Mouse (Mus musculus): ENCODE results near the gene Arpc1b. TPM values are rescaled to one million over a fixed set of nuclear protein-coding genes. Genes with fewer than 3 reads are reported as not detected.
A peak's percentile ranks its signal among the peaks of the same experiment; 100 is the strongest.
"Not testable (repeated sequence)": the region's sequence is repeated elsewhere in the genome, so short reads cannot be mapped to it uniquely, and the experiment has no call there.

The Arpc1b gene
- polyA plus RNA-seq (2016; fragmentation: Nextera tagmentation; extraction: Ambion mirVana) = 131 and 151 TPM in 2 replicates

DNA sequence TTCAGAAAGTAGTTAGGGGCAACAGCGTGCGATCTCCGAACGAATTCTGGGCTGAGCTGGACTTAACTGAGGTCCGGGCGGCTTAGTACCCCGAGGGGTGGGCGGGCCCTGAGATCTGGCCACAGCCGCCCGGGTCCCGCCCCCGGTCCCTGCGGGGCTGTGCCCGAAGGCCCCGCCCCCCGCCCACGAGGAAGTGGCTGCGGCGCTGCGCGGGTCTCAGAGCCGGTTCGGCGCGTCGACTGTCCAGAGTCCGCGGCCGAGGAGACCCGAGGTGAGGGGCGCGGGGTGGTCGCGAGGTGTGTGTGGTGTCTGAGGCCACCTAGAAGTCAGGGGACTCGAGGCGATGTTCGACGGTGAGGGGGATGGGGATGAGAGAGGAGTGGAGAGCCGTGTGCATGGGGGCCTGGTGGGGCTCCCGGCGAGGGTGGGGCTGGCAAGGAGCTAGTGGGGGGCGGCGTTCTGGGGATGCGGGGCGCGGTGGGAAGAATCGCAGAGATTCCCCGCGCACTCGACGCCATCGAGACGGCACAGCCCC, at the start of gene Arpc1b:
TSS of gene Arpc1b (plus strand) at position 145 of the 535 bp plus-strand sequence.
- H3K27ac ChIP-seq = 0 out of 2 replicates have a peak within 1 kb of the TSS, but pooled peaks have one; percentile 41
- H3K4me3 ChIP-seq (replicated peaks) = peak within 1 kb of the TSS; percentile 64
- no peaks in the 10 kb centered on the region for H3K9me3 ChIP-seq
- H3K4me2 ChIP-seq = peak within 1 kb of the TSS; percentile 84
- WGBS = under 1% methylated on average over 43 of the region's 53 CpGs
- peaks cover 20% of the 10 kb centered on the region for H3K36me3 ChIP-seq
- H3K27me3 ChIP-seq = no peaks in the 10 kb centered on the region
- ATAC-seq (ENCODE audit: insufficient number of reproducible peaks, insufficient read depth, low FRiP score, low TSS enrichment, low read depth) = peak; percentile 63
- H3K4me1 ChIP-seq (replicated peaks) = peaks cover 26% of the 10 kb centered on the region
- H3K9ac ChIP-seq (replicated peaks) = peak within 1 kb of the TSS; percentile 69

DNA sequence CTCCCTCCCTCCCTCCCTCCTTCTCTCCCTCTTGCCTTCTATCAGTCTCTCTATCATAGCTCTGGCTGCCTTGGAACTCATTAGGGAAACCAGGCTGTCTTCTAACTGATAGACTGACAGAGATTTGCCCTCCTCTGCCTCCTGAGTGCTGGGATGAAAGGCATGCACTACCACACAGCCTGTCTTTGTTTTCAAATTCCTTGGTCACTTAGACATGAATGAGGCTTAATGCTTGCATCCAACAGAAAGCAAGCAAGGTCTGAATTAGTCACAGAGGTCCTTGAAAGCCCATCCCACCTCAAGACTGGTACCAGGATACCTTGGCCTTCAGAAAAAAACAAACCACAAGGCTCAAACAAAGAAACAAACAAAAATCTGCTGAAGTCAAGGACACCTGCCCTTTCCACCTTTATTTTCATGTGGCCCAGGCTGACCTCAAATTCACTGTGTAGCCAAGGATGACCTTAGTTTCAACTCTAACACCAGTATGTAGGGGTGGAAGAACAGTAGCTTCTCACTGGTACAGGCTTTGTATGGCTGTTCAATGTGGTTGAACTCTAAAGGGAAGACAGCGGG, 49.2 kb upstream of the Arpc1b start:
- Histone ChIP-seq H3K27me3 (no peaks in the 10 kb centered on the region; the same call in 1 of the 2 replicates), H3K27ac (no peak overlapping the region), H3K4me1 (replicated peaks) (no peaks in the 10 kb centered on the region), H3K36me3 (no peaks in the 10 kb centered on the region), H3K4me2 (no peak overlapping the region), H3K9ac (replicated peaks) (no peak overlapping the region), H3K4me3 (replicated peaks) (no peak overlapping the region), H3K9me3 (no peaks in the 10 kb centered on the region)
- 93% methylated on average over 1 of the region's 1 CpGs for WGBS
- no peak for ATAC-seq (ENCODE audit: insufficient number of reproducible peaks, insufficient read depth, low FRiP score, low TSS enrichment, low read depth)

DNA sequence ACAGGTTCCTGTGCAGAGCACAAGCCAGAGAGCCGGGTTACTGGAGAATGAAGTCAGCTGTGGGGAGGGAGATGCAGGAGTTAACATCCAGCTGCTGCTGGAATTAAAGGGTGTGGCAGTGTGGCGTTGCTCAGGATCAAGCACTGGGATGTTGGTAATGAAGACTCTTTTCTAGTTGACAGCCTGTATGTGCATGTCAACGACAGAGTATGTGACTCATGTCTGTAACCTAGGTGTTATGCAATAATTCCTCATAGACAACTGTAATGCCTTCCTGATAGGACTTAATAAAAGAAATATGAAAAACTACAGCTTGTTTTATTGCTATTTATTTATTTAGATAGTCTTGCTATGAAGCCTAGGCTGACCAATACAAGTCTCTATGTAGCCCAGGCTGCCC, 45.2 kb upstream of the Arpc1b start:
- 48% methylated on average over 3 of the region's 3 CpGs for WGBS
- Histone ChIP-seq H3K27me3 (no peaks in the 10 kb centered on the region; the same call in 1 of the 2 replicates), H3K4me2 (no peak overlapping the region), H3K4me3 (replicated peaks) (no peak overlapping the region), H3K4me1 (replicated peaks) (no peaks in the 10 kb centered on the region), H3K36me3 (no peaks in the 10 kb centered on the region), H3K27ac (no peak overlapping the region), H3K9me3 (no peaks in the 10 kb centered on the region), H3K9ac (replicated peaks) (no peak overlapping the region)
- no peak for ATAC-seq (ENCODE audit: insufficient number of reproducible peaks, insufficient read depth, low FRiP score, low TSS enrichment, low read depth)

DNA sequence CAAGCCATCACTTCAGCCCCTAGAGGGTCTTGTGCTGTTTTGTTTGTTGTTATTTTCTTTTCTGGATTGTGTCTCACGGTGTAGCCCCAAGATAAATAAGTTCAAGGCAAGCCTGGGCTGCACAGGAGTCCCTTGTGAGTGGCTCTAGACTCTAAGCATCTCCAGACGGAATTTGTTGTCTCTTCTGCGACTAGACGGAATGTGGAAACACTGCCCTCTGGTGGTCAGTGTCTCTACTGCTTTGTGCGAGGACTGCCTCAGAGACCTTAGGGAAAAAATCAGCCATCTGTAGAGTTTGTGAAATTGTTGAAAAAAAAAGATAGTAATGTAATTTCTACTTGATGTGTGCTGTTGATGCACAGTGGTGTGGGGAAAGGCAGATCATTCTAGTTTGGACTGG, 44.3 kb upstream of the Arpc1b start:
- Histone ChIP-seq H3K9ac (replicated peaks) (no peak overlapping the region), H3K4me3 (replicated peaks) (no peak overlapping the region), H3K27me3 (no peaks in the 10 kb centered on the region; the same call in 1 of the 2 replicates), H3K4me2 (no peak overlapping the region), H3K4me1 (replicated peaks) (no peaks in the 10 kb centered on the region), H3K27ac (no peak overlapping the region), H3K9me3 (no peaks in the 10 kb centered on the region), H3K36me3 (no peaks in the 10 kb centered on the region)
- no peak for ATAC-seq (ENCODE audit: insufficient number of reproducible peaks, insufficient read depth, low FRiP score, low TSS enrichment, low read depth)
- 1% methylated on average over 5 of the region's 5 CpGs for WGBS

DNA sequence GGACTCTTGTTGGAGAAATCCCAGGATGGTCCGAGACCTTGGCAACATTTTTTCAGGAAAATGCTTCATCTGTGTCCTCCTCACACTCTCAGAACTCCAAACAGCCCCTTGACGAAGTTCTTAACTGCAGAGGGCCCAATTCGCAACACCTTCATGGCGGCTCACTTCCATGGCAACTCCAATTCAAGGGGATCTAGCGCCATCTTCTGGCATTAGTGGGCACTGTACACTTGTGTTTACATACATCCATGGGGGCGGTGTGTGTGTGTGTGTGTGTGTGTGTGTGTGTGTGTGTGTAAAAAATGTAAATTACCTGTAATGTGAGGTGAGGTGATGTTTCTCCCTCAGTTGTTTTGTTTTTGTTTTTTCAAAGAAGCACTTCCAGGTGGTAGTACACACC, 42.7 kb upstream of the Arpc1b start:
- no peak overlapping the region for H3K9ac ChIP-seq (replicated peaks)
- no peaks in the 10 kb centered on the region for H3K4me1 ChIP-seq (replicated peaks)
- no peak overlapping the region for H3K27ac ChIP-seq
- ATAC-seq (ENCODE audit: insufficient number of reproducible peaks, insufficient read depth, low FRiP score, low TSS enrichment, low read depth) = no peak
- H3K4me3 ChIP-seq (replicated peaks) = no peak overlapping the region
- no peaks in the 10 kb centered on the region for H3K36me3 ChIP-seq
- 41% methylated on average over 6 of the region's 6 CpGs for WGBS
- H3K9me3 ChIP-seq = no peaks in the 10 kb centered on the region
- no peak overlapping the region for H3K4me2 ChIP-seq
- no peaks in the 10 kb centered on the region; the same call in 1 of the 2 replicates for H3K27me3 ChIP-seq

DNA sequence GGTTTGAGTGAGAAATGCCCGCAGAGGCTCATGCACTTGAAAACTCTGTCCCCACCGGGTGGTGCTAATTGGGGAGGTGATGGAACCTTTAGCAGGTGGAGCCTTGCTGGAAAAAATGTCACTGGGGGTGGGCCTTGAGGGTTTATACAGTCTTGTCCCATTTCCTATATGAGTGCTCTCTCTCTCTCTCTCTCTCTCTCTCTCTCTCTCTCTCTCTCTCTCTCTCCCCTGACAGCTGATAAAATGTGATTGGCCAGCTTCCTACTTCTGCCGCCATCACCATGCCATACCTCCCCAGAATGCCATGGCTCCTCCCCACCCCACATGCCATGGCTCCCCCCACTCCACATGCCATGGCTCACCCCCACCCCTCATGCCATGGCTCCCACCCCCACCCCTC, 38.9 kb upstream of the Arpc1b start:
- Histone ChIP-seq H3K27me3 (no peaks in the 10 kb centered on the region; the same call in 1 of the 2 replicates), H3K36me3 (no peaks in the 10 kb centered on the region), H3K9me3 (no peaks in the 10 kb centered on the region), H3K4me2 (no peak overlapping the region), H3K4me3 (replicated peaks) (no peak overlapping the region), H3K4me1 (replicated peaks) (no peaks in the 10 kb centered on the region), H3K9ac (replicated peaks) (no peak overlapping the region), H3K27ac (no peak overlapping the region)
- ATAC-seq (ENCODE audit: insufficient number of reproducible peaks, insufficient read depth, low FRiP score, low TSS enrichment, low read depth) = no peak
- 64% methylated on average over 3 of the region's 3 CpGs for WGBS

DNA sequence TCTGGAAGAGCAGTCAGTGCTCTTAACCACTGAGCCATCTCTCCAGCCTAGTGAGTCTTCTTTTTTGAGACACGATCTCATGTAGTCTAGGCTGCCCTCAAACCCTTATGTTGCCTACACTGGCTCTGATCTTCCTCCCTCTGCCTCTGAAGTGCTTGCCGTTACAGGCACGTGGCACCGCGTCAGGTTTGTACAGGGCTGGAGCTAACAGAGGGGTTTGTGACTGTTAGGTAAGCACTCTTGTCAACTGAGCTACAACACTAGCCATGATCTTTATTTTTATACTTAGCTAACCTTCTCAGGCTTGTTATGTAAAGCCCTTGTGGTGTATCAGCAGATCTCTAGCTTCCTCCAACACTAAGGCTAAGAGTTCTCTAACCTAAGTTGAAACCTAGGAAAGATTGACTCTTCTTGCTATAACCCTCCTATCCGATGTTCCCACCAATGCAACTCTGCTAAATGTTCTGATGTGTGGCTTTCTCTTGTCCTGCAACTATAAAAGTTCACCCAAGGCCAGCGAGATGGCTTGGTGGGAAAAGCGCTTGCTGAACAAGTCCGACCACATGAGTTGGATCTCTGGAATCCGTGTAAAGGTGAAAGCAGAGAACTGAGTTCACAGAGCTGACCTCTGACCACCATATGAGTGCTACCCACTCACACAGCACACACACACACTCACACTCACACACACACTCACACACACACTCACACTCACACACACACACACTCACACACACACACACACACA, 32.0 kb upstream of the Arpc1b start:
- Histone ChIP-seq H3K36me3 (0 out of 2 replicates have a peak, but pooled peaks cover 8% of the 10 kb centered on the region), H3K9ac (replicated peaks) (no peak overlapping the region), H3K27me3 (no peaks in the 10 kb centered on the region), H3K9me3 (no peaks in the 10 kb centered on the region), H3K4me2 (no peak overlapping the region), H3K27ac (no peak overlapping the region), H3K4me1 (replicated peaks) (peaks cover 9% of the 10 kb centered on the region; the same call in 1 of the 2 replicates), H3K4me3 (replicated peaks) (no peak overlapping the region)
- 92% methylated on average over 10 of the region's 10 CpGs for WGBS
- ATAC-seq (ENCODE audit: insufficient number of reproducible peaks, insufficient read depth, low FRiP score, low TSS enrichment, low read depth) = no peak

DNA sequence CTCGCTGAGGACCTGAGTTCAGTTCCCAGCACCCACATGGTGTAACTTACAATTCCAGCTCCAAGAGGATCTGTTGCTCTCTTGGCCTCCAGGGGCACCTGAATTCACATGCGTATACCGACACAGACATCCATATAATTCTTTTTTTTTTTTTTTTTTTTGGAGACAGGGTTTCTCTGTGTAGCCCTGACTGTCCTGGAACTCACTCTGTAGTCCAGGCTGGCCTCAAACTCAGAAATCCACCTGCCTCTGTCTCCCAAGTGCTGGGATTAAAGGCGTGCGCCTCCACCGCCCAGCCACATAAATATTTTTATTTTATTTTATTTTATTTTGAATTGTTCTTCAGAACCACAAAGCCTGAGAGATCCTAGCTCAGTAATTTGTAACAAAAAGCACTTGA, 30.8 kb upstream of the Arpc1b start:
- ATAC-seq (ENCODE audit: insufficient number of reproducible peaks, insufficient read depth, low FRiP score, low TSS enrichment, low read depth) = peak; percentile 21; the same call in 1 of the 2 replicates
- not testable (repeated sequence) for H3K27me3 ChIP-seq; H3K4me1 ChIP-seq (replicated peaks); H3K9me3 ChIP-seq
- H3K4me2 ChIP-seq = peak overlapping the region; percentile 87
- H3K9ac ChIP-seq (replicated peaks) = peak overlapping the region; percentile 52
- peaks cover 15% of the 10 kb centered on the region; the same call in 1 of the 2 replicates for H3K36me3 ChIP-seq
- WGBS = 55% methylated on average over 6 of the region's 6 CpGs
- H3K27ac ChIP-seq = peak overlapping the region; percentile 79; the same call in 1 of the 2 replicates
- peak overlapping the region; percentile 79 for H3K4me3 ChIP-seq (replicated peaks)

DNA sequence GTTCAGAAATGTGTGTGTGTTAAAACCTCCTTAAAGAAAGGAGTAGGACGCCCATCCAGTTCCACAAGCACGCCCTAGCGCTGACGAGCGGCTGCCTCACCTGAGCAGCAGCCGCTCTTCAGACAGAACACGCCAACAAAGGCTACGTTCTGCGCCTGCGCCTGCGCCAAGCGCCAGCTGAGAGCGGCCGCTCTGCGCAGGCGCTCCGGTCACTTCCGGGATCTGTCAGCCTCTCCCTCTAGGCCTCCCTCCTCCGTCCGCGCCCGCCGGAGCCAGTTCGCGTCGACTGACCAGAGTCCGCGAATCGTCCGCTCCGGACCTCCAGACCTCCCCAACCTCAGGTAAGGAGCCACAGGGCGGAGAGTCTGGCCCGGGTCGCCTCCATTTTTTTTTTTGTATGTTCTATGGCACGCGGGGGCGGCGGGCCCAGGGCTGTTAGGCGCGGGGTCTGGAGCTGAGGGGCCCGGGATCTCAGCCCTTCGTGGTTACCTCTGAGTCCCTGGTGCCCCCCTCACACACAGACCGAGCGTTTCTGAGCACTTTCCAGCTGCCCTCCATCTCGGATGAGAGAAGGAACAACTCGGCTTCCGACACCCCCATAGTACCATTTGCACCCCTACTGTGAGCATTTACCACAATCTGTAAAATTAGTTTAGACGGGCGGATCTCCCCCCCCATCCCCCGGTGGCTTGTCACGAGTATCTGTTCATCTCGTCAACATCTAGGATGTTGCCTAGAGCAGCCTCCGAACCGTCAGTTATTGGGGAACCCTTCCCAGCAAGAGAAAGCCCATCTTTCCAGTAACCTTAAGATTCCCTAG, 30.2 kb upstream of the Arpc1b start, which contains the start of the genes Arpc1a and Kpna7:
TSS of gene Arpc1a (plus strand) at position 199 of the 820 bp plus-strand sequence.
TSS of gene Kpna7 (minus strand) at position 399 of the 820 bp plus-strand sequence.
- H3K4me3 ChIP-seq (replicated peaks) = peak within 1 kb of the TSS; percentile 79
- H3K36me3 ChIP-seq = peaks cover 21% of the 10 kb centered on the region; the same call in 1 of the 2 replicates
- H3K9ac ChIP-seq (replicated peaks) = peak within 1 kb of the TSS; percentile 85
- peak within 1 kb of the TSS; percentile 87 for H3K4me2 ChIP-seq
- H3K4me1 ChIP-seq (replicated peaks) = peaks cover 9% of the 10 kb centered on the region; the same call in 1 of the 2 replicates
- WGBS = under 1% methylated on average over 54 of the region's 54 CpGs
- ATAC-seq (ENCODE audit: insufficient number of reproducible peaks, insufficient read depth, low FRiP score, low TSS enrichment, low read depth) = peak; percentile 86
- H3K27me3 ChIP-seq = no peaks in the 10 kb centered on the region
- no peaks in the 10 kb centered on the region for H3K9me3 ChIP-seq
- peak within 1 kb of the TSS; percentile 79; the same call in 1 of the 2 replicates for H3K27ac ChIP-seq

DNA sequence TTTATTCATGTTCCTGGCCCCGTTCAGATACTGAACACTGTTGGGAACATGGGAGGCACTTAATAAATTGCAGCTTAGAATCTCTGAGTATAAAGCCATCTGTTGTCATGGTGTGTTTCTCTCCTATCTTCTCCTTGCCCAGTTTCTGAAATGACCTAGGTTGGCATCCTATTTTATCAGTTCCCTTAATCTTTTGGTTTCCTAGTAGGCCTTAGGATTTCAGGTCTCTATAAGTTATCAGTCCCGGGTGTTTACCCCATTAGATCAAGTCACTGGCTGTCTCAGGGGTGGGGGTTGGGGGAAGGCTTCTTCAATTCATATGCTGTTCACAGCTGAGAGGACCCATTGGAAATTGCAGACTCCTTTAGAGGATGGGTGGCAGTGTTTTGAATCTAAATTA, 29.2 kb upstream of the Arpc1b start:
- H3K4me1 ChIP-seq (replicated peaks) = peaks cover 9% of the 10 kb centered on the region; the same call in 1 of the 2 replicates

More for the DNA sequence above, 29.2 kb upstream of the Arpc1b start:
- ATAC-seq (ENCODE audit: insufficient number of reproducible peaks, insufficient read depth, low FRiP score, low TSS enrichment, low read depth) = no peak
- H3K4me2 ChIP-seq = peak overlapping the region; percentile 87
- H3K27me3 ChIP-seq = no peaks in the 10 kb centered on the region
- peaks cover 26% of the 10 kb centered on the region; the same call in 1 of the 2 replicates for H3K36me3 ChIP-seq
- H3K27ac ChIP-seq = no peak overlapping the region
- peak overlapping the region; percentile 79 for H3K4me3 ChIP-seq (replicated peaks)
- 78% methylated on average over 2 of the region's 2 CpGs for WGBS
- H3K9ac ChIP-seq (replicated peaks) = peak overlapping the region; percentile 13; the same call in 1 of the 2 replicates
- H3K9me3 ChIP-seq = no peaks in the 10 kb centered on the region
